Mouse (Mus musculus): ENCODE results near the gene Gm37240.

Gm37240 gene

DNA sequence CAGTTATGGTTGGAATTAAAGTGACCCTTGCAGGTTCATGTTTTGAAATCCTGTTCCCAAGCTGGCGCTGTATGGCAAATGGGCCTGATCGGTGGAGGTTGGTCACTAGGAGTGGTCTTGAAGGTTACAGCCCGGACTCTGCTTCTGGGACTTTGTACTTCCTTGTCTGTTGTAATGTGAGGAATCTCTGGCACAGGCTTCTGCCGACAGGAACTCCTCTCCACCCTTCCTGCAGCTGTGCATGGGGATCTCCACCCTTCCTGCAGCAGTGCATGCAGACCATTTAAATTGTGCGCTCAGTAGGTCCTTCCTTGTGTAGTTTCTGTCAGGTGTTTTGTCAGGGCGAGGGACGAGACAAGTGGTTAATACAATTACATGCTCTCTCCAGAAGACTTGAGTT, 1034.4 kb downstream of the Gm37240 start:
- DNase-seq: no peak

DNA sequence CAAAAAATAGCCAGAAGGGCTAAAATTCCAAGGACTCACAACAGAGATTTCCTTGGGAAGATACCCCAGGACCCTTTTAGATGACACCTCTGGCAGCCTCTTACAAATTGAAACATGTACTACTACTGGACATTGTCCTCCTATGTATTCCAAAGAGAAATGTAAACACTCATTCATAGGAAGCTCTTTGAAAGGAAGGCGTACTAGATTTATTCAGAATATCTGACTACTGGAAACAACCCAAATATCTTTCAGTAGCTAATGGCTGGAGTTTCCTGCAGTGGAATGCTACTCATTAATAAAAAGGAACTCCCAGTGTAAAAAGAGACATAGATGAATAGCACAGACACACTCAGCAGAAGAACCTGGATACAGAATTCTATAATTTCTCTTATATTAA, 1035.5 kb downstream of the Gm37240 start:
- no peak for DNase-seq

DNA sequence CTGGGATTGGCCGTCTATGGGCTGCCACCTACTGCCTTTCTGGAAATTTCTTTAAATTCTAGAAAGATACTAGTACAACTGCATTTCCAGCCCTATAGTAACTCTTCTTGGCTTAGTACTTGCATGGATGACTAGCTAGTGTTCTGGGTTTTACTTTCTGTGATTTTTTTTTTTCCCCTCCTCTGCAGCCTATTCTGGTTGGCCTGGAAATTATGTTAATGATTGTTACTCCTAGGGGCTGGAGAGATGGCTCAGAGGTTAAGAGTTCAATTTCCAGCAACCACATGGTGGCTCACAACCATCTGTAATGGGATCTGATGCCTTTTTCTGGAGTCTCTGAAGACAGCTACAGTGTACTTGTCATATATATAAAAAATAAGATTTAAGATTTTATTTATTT, 1036.9 kb downstream of the Gm37240 start:
- no peak for DNase-seq

DNA sequence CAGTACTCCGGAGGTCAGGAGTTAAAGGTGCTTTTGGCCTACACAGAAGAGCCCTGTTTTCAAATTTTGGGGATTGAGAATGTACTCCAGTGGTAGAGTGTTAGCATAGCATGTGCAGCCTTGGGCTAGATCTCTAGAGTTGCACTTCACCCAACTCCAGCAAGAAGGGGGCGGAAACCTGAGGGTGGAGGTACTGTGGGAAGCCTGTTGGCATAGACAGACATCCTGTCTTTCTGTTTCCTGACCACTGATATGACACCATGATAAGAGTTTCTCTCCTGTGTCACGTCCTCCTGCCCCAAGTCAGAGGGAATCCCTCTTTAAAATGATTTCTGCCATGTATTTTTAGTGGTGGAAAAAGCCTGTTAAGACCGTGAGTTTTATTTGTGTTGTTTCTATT, 1038.5 kb downstream of the Gm37240 start:
- no peak for DNase-seq

DNA sequence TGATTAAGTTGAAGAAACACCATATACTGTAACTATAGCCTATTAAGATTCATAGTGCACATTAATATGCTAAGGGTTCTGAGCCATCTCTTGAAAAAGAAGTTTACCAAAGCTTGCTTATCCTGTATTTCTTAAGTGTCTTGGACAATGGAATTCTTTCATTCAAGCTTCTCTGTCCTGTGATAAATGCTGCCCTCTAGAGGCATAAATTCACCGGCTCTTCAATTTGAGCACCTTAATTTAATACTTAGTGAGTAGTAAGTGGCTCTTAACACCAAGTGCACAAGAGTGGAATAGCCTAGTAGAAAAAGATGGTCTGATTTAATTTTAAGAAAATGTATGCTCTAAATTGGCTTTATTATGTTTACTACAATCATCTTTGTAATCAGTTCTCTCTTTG, 1043.7 kb downstream of the Gm37240 start:
- DNase-seq: peak in 1 of 2 experiments; percentile 27

DNA sequence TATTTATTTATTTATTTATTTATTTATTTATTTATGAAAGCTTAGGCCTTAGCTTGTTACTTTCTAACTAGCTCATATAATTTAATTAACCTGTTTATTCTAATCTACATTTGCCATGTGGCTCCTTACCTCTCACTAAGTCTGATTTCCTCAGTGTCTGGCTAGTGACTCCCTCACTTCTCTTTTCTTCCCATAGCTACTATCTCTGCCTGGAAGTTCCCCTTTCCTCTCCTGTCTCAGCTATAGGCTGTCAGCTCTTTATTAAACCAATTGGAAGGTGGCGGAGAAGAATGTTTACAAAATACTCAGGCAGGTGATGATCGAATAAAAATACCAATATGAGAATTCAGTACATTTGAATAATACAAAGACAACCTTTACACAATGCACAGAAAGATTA, 1044.5 kb downstream of the Gm37240 start:
- DNase-seq: no peak

DNA sequence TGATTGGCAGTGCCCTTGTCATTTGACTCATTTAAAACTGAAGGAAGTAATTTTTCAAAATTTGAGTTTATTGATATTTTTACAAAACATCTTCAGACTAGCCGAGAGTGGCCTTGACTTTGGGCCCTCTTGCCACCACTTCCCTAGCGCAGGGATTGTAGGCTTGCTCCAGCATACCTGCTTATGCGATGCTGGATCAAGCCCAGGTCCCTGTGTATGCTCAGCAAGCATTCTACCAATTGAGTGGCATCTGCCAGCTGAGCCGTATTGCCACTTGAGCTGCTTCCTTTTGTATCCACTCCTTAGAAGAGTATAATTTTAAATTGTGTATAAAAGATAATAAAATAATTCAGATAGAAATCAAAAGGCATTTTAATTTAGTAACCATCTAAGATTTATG, 1046.0 kb downstream of the Gm37240 start:
- DNase-seq: no peak

DNA sequence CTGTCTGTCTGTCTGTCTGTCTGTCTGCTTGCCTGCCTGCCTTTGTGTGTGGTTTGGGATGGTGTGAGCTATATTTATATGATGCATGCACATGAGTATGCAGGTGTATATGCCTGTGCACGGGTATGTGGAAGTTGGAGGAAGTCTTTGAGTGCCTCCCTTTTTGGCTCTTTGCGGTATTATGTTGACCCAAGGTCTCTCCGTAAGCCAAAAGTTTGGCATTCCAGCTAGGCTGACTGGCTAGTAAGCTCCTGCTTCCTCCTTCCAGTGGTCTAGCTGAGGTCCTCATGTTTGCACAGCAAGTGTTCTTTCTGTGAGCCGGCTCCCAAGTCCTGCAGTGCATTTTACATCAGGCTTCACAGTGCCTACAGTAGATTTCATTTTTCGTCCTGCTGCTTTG, 1047.8 kb downstream of the Gm37240 start:
- DNase-seq: no peak

DNA sequence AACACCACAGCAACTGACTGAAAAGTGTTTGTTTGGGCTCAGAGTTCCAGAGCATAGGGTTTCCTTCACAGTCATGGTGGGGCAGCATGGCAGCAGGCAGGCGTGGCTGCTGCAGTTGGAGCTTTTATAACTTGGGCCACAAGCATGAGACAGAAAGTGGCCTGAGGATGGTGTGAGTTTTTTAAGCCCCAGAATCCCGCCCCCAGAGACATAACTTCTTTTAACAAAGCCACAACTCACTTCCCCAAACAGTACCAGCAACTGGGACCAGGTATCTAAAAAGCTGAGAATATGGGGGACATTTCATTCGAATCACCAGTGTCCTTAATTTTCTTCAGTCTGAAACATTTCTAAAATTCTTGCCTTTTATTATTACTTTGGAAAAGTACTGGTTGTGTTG, 1049.3 kb downstream of the Gm37240 start:
- DNase-seq: no peak

DNA sequence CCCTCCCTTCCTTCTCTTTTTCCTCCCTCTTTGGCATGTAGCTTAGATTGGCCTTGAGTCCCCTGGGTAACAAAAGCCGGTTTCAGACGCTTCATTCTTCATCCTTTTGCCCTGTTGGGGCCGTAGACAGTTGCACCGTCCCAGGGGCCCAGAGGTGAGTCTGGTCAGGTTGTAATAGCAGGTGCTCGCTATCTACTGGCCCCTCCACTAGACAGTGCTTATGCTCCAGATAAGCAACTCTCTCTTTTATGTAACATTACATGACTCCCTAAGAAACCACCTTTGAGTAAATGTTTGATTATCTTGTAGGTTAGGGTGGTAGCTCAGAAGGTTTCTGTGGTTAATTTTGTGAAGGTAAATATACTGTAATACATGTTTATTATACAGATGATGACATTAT, 1051.3 kb downstream of the Gm37240 start:
- no peak for DNase-seq

DNA sequence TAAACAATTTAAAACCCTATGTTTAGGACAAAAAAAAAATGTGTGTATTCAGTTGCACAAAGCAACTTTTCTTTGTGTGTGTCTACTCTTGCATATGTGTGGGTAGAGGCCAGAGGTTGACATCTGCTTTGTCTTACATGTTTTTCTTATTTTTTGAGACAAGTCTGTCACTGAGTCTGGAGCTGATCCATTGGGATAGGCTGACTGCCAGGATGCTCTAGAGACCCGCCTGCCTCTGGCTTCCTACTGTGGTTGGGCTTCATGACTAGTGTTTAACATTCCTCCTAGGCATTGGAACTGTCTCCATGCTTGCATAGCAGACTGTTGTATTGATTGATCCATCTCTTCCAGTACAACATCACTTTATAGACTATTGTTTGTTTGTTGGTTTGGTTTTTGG, 1058.0 kb downstream of the Gm37240 start:
- no peak for DNase-seq

DNA sequence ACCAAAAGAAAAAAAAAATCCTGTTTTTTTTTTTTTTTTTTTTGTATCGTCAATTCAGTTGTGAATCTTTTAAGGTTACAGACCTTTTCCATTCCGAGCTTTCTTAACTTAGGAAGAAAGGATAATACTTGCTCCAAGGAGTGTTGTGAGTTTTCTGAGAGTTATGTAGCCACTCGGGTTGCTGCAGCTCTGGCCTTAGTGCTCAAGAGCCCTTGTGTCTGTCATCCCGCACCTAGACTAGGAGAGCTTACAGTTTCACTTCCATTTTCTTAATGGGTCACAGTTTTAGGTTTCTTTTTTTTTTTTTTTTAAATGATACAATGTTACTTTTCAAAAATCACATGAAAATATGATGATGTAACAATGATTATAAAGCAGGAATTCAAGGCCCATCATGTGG, 1059.7 kb downstream of the Gm37240 start:
- DNase-seq: no peak

DNA sequence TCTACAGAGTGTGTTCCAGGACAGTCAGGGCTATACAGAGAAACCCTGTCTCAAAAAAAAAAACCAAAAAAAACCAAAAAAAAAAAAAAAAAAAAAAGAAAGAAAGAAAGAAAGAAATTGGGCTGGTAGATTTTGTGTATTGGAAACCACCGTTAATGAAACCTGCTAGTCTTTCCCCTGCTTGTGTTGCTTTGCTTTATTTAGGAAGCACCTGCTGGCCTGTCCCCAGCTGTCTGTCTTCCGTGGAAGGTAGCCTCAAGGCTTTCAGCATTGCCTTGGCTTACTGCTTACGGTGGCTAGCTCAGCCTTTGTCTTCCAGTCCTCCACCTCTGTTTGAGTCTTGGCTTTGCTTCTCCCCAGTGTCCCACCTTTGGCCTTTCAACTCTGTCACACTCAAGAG, 1060.4 kb downstream of the Gm37240 start:
- peak in 1 of 2 experiments; percentile 20 for DNase-seq

DNA sequence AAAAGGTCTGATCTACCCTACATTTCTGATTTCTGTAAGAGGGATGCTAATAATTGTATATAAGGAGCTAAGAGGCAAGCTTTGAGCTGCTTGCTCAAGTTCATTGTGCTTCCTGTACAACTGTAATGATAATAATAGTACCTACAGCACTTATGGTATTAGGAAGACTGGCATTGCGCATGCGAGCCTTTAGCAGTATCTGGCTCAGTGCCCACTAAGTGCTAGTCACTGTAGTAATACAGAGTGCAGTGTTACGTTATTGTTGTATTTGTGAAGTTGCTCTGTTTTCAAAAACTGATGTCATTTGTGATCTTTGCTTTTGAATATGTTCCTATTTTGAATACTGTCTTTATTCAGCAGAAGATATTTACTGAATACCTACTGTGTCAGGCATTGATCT, 1060.9 kb downstream of the Gm37240 start:
- no peak for DNase-seq

DNA sequence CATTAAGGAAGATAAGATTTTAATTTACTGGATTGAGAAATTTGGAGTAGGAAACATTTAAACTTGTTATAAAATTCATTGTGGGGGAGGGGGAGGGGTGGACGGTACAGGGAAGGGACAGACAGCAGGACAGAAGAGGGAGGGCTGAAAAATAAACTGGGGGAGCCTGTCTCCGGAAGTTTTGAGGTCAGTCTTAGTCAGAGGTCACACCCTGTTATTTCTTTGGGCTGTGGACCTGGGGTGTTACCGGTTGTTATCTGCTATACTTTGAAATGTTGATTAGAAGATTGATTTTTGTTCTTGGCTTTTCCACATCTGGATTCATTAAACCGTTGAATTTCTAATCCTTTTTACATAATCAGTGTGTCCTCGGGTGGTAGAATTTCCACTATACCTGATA, 1061.3 kb downstream of the Gm37240 start:
- DNase-seq: no peak

DNA sequence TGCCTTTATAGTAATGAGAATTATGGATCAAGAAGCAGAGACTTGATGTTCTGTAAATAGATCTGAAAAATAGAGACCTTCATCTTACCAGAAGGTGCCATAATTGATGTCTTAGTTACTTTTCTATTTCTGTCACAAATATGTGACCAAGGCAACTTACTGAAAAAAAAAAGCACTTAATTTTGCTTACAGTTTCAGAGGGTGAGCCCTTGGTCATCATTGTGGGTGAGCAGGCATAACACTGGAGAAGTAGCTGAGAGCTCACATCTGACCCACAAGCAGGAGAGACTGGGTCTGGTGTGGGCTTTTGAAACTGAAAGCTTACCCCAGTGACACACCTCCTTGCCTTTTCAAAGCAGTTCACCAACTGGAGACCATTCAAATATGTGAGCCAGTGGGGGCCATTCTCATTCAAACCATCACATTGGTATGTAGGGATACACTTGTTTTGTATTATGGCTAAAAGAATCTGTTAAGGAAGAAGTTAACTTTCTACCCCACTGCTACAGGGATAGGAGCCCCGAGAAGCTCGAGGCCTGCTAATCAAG, 1066.6 kb downstream of the Gm37240 start:
- no peak for DNase-seq

DNA sequence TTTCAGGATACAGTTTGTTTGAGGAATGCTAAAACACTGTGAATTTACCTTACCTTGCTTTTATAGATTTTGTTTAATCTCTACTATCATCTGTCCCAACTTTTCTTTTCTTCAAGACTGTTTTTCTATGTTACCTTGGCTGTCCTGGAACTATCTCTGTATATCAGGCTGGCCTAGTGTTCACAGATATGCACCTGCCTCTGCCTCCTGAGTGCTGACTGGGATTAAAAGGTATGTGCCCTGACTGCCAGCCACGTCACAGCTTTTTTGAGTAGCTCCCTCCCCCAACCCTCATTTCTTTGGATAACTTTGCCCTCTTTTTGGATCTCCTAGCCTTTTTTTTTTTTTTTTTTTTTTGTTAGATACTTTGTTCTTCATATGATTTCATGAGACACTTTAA, 1070.4 kb downstream of the Gm37240 start:
- DNase-seq: no peak

DNA sequence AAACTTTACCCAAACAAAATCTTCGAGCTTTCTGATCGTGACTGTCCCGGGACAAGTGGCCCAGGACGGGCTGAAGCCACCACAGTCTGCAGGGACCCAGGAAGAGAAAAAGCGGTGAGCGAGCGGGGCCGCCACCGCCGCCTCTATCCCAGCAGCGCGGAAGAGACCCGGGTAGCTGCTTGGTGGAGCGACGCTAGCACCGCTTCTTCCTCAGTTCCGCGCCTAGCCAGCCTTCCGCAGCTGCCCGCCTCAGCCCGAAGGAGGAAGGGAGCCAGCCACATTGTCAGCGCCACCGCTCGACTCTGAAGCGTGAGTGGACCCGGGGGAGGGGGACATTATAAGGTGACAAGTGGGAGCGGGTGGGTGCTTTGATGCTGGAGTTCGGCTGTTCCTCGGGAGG, 1071.9 kb downstream of the Gm37240 start:
- DNase-seq: peak; percentile 56 to 58

DNA sequence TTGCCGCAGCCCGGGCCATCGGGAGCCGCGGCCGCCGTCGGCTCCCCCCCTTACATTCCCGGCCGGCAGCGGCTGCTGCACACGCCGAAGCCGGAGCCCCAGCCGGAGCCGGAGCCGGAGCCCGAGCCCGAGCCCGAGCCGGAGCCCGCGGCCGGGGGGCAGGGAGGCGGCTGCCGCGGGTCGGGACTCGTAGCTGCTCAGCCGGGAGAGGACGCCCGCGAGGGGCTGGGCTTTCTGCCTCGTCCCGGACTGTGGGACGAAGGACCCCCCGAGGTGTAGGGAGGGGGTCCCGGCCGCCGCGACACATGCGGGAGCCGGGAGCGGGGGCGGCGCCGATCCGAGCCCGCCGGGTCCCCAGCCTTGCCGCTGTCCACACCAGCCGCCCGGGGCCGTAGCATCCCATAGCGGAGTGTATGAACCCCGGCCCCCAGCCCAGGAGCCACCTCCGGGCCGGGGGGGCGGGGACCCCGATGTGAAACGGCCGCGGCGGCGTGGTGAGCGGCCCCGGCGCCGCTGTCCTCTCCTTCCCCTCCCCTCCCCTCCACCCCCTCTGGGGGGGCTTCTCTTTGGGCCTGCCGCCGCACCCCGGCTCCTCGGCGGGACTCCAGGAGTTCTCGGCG, 1072.4 kb downstream of the Gm37240 start, which contains the start of gene Fbxw7:
TSS of gene Fbxw7 (plus strand) at position 507 of the 620 bp plus-strand sequence.
- no peak for DNase-seq

DNA sequence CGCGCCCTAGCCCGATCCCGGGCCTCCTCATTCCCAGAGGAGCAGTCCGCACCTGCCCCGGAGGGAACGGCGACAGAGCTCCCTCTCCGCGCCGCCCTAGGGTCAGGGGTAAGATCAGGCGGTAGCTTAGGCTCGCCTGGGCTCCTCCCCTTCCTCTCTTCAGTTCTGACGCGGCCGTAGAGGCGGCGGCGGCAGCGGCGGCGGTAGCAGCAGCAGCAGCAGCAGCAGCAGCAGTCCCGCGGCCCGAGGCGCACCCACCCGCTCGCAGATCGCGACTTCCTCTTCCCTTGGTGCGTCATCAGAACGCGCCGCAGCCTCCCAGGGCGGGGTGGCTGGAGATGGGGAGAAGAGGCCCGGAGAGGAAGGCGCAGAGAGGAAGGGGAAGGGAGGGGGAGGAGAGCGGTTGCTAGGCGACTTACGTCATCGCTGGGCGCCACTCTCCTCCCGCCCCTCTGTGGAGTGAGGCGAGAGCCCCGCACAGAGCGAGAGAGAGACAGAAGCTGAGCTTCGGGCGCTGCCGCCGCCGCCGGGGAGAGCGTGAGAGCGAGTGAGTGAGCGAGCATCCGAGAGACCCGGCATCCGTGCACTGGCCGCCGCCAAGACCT, 1073.1 kb downstream of the Gm37240 start:
- DNase-seq: peak; percentile 100

DNA sequence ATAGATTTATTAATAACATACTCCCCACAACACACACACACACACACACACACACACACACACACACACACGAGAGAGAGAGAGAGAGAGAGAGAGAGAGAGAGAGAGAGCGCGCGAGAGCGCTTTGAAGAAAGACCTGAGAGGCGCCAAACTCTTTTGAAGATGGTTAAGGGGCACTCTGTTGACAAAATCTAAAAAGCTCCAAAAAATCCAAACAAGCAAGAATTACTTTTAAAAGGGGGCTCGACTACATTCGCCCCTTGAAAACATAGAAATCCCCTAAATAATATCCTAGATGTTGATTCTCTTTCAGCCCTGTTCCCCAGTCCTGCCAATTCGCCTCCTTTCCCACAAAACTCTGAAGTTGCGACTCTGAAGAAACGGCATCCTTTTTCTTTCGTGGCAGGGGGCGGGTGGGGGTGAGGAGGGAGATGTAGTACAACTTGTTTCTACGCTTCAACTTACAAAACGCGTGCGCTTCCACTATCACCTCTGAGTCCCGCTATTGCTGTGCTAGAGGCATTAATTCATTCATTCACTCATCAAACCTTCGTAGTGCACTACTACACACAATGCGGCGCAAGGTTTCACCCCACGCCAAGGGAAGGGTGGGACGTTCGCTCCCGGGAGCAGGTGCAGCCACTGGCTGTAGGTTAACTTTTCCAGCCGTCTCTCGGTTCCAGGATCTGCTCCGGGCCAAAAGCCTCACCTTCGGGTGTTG, 1073.7 kb downstream of the Gm37240 start:
- DNase-seq: no peak

DNA sequence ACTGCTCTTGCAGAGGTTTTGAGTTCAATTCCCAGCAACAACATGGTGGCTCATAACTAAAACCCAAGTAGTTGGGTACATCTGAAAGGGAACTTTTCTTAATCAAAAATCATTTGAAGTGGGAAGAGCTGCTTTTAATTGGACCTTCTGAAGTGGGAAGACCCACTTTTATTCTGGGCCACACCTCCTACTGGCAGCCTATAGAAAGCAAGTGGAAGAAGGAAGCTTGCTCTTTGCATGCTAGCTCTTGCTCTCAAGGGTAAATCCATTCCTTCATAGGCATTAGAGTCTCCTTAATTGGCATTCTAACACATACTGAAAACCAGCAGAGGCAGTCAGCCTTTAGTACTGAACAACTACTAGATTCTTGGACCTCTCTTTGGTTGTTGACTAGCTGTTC, 1076.5 kb downstream of the Gm37240 start:
- DNase-seq: no peak

DNA sequence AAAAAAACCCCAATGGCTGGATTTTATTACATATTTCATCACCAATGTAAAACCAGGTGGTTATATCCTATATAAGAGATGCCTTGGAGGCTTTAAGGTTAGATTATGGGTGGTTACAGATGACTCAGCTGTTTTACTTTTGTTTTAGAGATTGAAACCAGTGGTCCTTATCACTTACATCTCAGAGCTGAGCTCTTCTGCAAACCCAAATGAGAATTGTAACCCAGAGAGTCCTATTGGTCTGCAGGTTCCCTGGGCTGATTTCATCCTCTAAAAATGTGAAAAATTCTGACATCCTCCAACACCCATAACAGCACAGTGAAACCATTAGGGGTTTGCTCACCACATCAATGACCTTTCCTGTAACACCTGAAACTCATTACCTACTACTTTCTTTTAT, 1078.4 kb downstream of the Gm37240 start:
- no peak for DNase-seq

DNA sequence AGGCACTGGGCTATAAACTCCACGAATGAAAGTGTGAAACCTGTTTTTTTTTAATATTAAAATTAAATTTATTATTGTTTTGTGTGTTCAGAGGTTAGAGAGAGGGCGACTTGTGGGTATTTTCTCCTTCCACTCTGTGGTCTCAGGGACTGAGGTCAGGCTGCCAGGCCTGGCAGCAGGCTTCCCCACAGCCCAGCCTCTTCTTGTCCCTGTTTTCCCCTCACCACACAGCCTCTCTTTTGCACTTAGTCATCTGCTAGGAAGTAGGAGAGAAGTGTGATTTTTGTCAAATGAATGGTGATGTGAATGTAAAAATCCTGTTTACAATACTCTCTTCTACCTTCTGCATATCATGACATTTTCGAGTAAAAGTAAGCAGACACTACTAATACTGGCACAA, 1079.5 kb downstream of the Gm37240 start:
- no peak for DNase-seq
